Mouse (Mus musculus): ENCODE results near the gene Slc41a2. TPM values are rescaled to one million over a fixed set of nuclear protein-coding genes. Genes with fewer than 3 reads are reported as not detected.

Gene Slc41a2
- polyA plus RNA-seq, 1 experiment from 2014 or later, result 0.76 TPM

GRCm38 (mm10) chr10:83264056-83264455 is 73.6 kb downstream of the Slc41a2 start:
- 50% methylated on average over 2 of the region's 2 CpGs for WGBS (ENCODE audit: insufficient replicate concordance)
- Histone ChIP-seq H3K4me3 (ENCODE audit: low read depth, low read length) (no peak overlapping the region), H3K9ac (replicated peaks) (no peak overlapping the region), H3K9me3 (ENCODE audit: low read length) (no peaks in the 10 kb centered on the region), H3K4me2 (ENCODE audit: low read depth, low read length) (no peak overlapping the region), H3K27ac (ENCODE audit: low read depth) (no peak overlapping the region), H3K4me1 (ENCODE audit: insufficient read depth) (no peaks in the 10 kb centered on the region), H3K36me3 (replicated peaks; ENCODE audit: insufficient read depth, low read length) (no peaks in the 10 kb centered on the region), H3K27me3 (ENCODE audit: insufficient read depth, low read length) (no peaks in the 10 kb centered on the region)
- DNase-seq, result no peak
- ATAC-seq, result no peak
- TF ChIP-seq EP300 (IDR thresholded peaks at IDR 0.05; ENCODE audit: low read depth) (no peak), CTCF (IDR thresholded peaks at IDR 0.05; ENCODE audit: low read depth) (no peak)

- WGBS (ENCODE audit: insufficient replicate concordance), result 54% methylated on average over 4 of the region's 4 CpGs
- H3K9me3 ChIP-seq (ENCODE audit: low read length), result no peaks in the 10 kb centered on the region
- H3K27ac ChIP-seq (ENCODE audit: low read depth), result no peak overlapping the region
- ATAC-seq (no peak), DNase-seq (no peak)
- no peak for TF ChIP-seq EP300 (IDR thresholded peaks at IDR 0.05; ENCODE audit: low read depth)
- H3K4me2 ChIP-seq (ENCODE audit: low read depth, low read length), result no peak overlapping the region
- no peaks in the 10 kb centered on the region for H3K4me1 ChIP-seq (ENCODE audit: insufficient read depth)
- no peaks in the 10 kb centered on the region for H3K36me3 ChIP-seq (replicated peaks; ENCODE audit: insufficient read depth, low read length)
- no peaks in the 10 kb centered on the region for H3K27me3 ChIP-seq (ENCODE audit: insufficient read depth, low read length)
- H3K4me3 ChIP-seq (ENCODE audit: low read depth, low read length), result no peak overlapping the region
- no peak overlapping the region for H3K9ac ChIP-seq (replicated peaks)
Observed at GRCm38 (mm10) chr10:83261264-83261663, 76.4 kb downstream of the Slc41a2 start.

- Histone ChIP-seq H3K4me1 (ENCODE audit: insufficient read depth) (no peaks in the 10 kb centered on the region), H3K9ac (replicated peaks) (no peak overlapping the region), H3K9me3 (ENCODE audit: low read length) (no peaks in the 10 kb centered on the region), H3K27ac (ENCODE audit: low read depth) (no peak overlapping the region), H3K4me2 (ENCODE audit: low read depth, low read length) (no peak overlapping the region), H3K36me3 (replicated peaks; ENCODE audit: insufficient read depth, low read length) (no peaks in the 10 kb centered on the region), H3K4me3 (ENCODE audit: low read depth, low read length) (no peak overlapping the region), H3K27me3 (ENCODE audit: insufficient read depth, low read length) (no peaks in the 10 kb centered on the region)
- DNase-seq (peak; percentile 47), ATAC-seq (no peak)
- TF ChIP-seq CTCF (IDR thresholded peaks at IDR 0.05; ENCODE audit: low read depth), result peak; percentile 52
- no peak for TF ChIP-seq EP300 (IDR thresholded peaks at IDR 0.05; ENCODE audit: low read depth)
- WGBS (ENCODE audit: insufficient replicate concordance), result 63% methylated on average over 8 of the region's 8 CpGs
Observed at GRCm38 (mm10) chr10:83251377-83251776, 86.3 kb downstream of the Slc41a2 start.

- no peak for TF ChIP-seq CTCF (IDR thresholded peaks at IDR 0.05; ENCODE audit: low read depth)
- no peak for TF ChIP-seq EP300 (IDR thresholded peaks at IDR 0.05; ENCODE audit: low read depth)
- H3K27ac ChIP-seq (ENCODE audit: low read depth), result no peak overlapping the region
- ATAC-seq (no peak), DNase-seq (no peak)
- H3K9me3 ChIP-seq (ENCODE audit: low read length), result no peaks in the 10 kb centered on the region
- H3K4me1 ChIP-seq (ENCODE audit: insufficient read depth), result no peaks in the 10 kb centered on the region; the same call in 1 of the 2 replicates
- whole genome bisulfite sequencing (ENCODE audit: insufficient replicate concordance), result 73% methylated on average over 7 of the region's 7 CpGs
- H3K4me2 ChIP-seq (ENCODE audit: low read depth, low read length), result no peak overlapping the region
- no peaks in the 10 kb centered on the region for H3K36me3 ChIP-seq (replicated peaks; ENCODE audit: insufficient read depth, low read length)
- no peak overlapping the region for H3K4me3 ChIP-seq (ENCODE audit: low read depth, low read length)
- no peaks in the 10 kb centered on the region for H3K27me3 ChIP-seq (ENCODE audit: insufficient read depth, low read length)
- no peak overlapping the region for H3K9ac ChIP-seq (replicated peaks)
Observed at GRCm38 (mm10) chr10:83248036-83248435, 89.6 kb downstream of the Slc41a2 start.

GRCm38 (mm10) chr10:83245720-83246119 is 92.0 kb downstream of the Slc41a2 start:
- no peaks in the 10 kb centered on the region for H3K9me3 ChIP-seq (ENCODE audit: low read length)
- ATAC-seq (no peak), DNase-seq (no peak)
- H3K27ac ChIP-seq (ENCODE audit: low read depth), result no peak overlapping the region
- no peak overlapping the region for H3K4me3 ChIP-seq (ENCODE audit: low read depth, low read length)
- 81% methylated on average over 7 of the region's 7 CpGs for WGBS (ENCODE audit: insufficient replicate concordance)
- peaks cover 3% of the 10 kb centered on the region; the same call in 1 of the 2 replicates for H3K4me1 ChIP-seq (ENCODE audit: insufficient read depth)
- H3K27me3 ChIP-seq (ENCODE audit: insufficient read depth, low read length), result no peaks in the 10 kb centered on the region
- TF ChIP-seq CTCF (IDR thresholded peaks at IDR 0.05; ENCODE audit: low read depth), result no peak
- TF ChIP-seq EP300 (IDR thresholded peaks at IDR 0.05; ENCODE audit: low read depth), result no peak
- no peak overlapping the region for H3K9ac ChIP-seq (replicated peaks)
- H3K4me2 ChIP-seq (ENCODE audit: low read depth, low read length), result no peak overlapping the region
- no peaks in the 10 kb centered on the region for H3K36me3 ChIP-seq (replicated peaks; ENCODE audit: insufficient read depth, low read length)

GRCm38 (mm10) chr10:83244131-83244530 is 93.6 kb downstream of the Slc41a2 start:
- WGBS (ENCODE audit: insufficient replicate concordance), result 61% methylated on average over 6 of the region's 6 CpGs
- DNase-seq, result no peak
- ATAC-seq, result peak; percentile 62

More at GRCm38 (mm10) chr10:83244131-83244530, 93.6 kb downstream of the Slc41a2 start:
- Histone ChIP-seq H3K36me3 (replicated peaks; ENCODE audit: insufficient read depth, low read length) (no peaks in the 10 kb centered on the region), H3K4me1 (ENCODE audit: insufficient read depth) (peaks cover 3% of the 10 kb centered on the region; the same call in 1 of the 2 replicates), H3K4me3 (ENCODE audit: low read depth, low read length) (no peak overlapping the region), H3K4me2 (ENCODE audit: low read depth, low read length) (no peak overlapping the region), H3K27ac (ENCODE audit: low read depth) (no peak overlapping the region), H3K9ac (replicated peaks) (no peak overlapping the region), H3K27me3 (ENCODE audit: insufficient read depth, low read length) (no peaks in the 10 kb centered on the region), H3K9me3 (ENCODE audit: low read length) (no peaks in the 10 kb centered on the region)
- no peak for TF ChIP-seq CTCF (IDR thresholded peaks at IDR 0.05; ENCODE audit: low read depth)
- TF ChIP-seq EP300 (IDR thresholded peaks at IDR 0.05; ENCODE audit: low read depth), result no peak

Data from liver, postnatal 0 days (tissue).